Mouse (Mus musculus) cerebellum, adult 2 months (tissue): ENCODE results near the gene Pde8a. TPM values are rescaled to one million over a fixed set of nuclear protein-coding genes. Genes with fewer than 3 reads are reported as not detected.

Source experiments
- DNase-seq, 2 experiments: peaks; one replicate each; pipeline ENCODE4 v3.0.0; 2021
- H3K27ac ChIP-seq: fragments of 200-500 bp; 2 replicates; pipeline ENCODE4 v1.5.1; 2012; ENCODE audit warnings: low read length, control low read depth, inconsistent platforms; ENCODE audit not compliant: insufficient read depth
- H3K27me3 ChIP-seq: fragments of 200-500 bp; 2 replicates; pipeline ENCODE4 v1.6.1; 2012; ENCODE audit warnings: inconsistent platforms, mild to moderate bottlenecking, low read length, moderate library complexity; ENCODE audit not compliant: control insufficient read depth, insufficient read depth
- H3K4me1 ChIP-seq: fragments of 200-500 bp; 2 replicates; pipeline ENCODE4 v1.6.1; 2011; ENCODE audit warnings: low read length; ENCODE audit not compliant: control insufficient read depth, insufficient read depth
- H3K4me3 ChIP-seq: fragments of 200-500 bp; replicated peaks from 2 replicates; pipeline ENCODE3; 2011; ENCODE audit warnings: mild to moderate bottlenecking, low read depth, low read length, control low read depth; ENCODE audit not compliant: insufficient read depth
- CTCF ChIP-seq: fragments of 200-500 bp; IDR thresholded peaks from 2 replicates; pipeline ENCODE4 v1.5.1; 2011; ENCODE audit warnings: low read depth, mild to moderate bottlenecking, control low read depth, low read length, moderate library complexity, borderline replicate concordance; ENCODE audit not compliant: insufficient read depth
- POLR2A ChIP-seq: fragments of 200-500 bp; IDR thresholded peaks from 2 replicates; pipeline ENCODE4 v1.6.1; 2011; ENCODE audit warnings: low read length, control low read depth, borderline replicate concordance; ENCODE audit not compliant: insufficient read depth
- WGBS: fragments of 180-500 bp; shearing (Covaris S2); methylation state at CpG from one replicate; pipeline ENCODE4 v1.1.7; 2018; 5-methylcytosine and 5-hydroxymethylcytosine counted together
- polyA plus RNA-seq: library from polyadenylated mRNA; depleted of rRNA; stranded (reverse); fragments of >200 nt; gene quantifications from 2 replicates; pipeline ENCODE4 v1.2.3, GENCODE M21; 2012

Pde8a gene
- polyA plus RNA-seq, 1 experiment = 21.8 TPM

DNA sequence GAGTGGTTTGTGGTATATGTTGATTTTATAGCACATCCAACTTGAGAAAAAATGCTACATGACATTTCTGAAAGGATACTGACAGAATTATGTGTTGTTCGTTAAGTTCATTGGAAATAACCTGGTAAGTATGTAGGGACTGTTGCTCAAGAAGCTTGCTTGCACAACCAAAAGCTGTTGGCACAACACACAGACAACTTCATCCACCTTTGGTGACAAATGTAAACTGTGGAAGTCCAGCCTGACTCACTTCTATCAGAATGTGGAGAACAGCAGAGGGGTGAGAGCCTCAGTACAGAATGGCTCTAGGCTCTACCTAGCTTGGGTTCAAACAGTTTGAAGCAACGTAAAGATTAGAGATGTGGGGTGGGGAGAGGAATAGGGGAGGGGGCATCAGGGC, 19.3 kb downstream of the Pde8a start:
- 92% methylated on average over 2 of the region's 2 CpGs for WGBS

DNA sequence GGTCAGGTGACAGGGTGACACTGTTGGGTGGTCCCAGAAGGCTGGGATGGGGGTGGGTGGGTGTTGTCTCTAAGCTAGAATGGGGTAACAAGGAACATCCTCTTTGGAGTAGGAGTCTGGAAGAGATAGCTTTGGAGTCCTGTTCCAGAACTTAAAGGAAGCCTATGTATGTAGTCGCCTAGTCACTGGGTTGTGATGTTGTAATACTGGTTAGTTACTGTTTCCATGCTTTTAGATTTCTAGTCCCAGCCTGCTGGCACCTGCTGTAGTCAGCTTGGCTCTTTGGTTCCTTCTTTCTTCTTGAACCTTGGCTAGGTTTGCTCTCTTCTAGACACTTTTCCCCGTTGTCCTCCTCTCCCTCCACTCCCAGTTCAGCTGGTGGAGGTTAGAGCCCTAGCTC, 21.7 kb downstream of the Pde8a start:
- WGBS = 89% methylated on average over 2 of the region's 2 CpGs
- H3K27me3 ChIP-seq = no peaks in the 10 kb centered on the region

More for the DNA sequence above, 19.3 kb downstream of the Pde8a start:
- no peak overlapping the region for H3K27ac ChIP-seq
- H3K4me3 ChIP-seq = no peak overlapping the region
- H3K4me1 ChIP-seq = no peaks in the 10 kb centered on the region
- H3K27me3 ChIP-seq = no peaks in the 10 kb centered on the region
- TF ChIP-seq CTCF (no peak), POLR2A (no peak)
- no peak for DNase-seq

DNA sequence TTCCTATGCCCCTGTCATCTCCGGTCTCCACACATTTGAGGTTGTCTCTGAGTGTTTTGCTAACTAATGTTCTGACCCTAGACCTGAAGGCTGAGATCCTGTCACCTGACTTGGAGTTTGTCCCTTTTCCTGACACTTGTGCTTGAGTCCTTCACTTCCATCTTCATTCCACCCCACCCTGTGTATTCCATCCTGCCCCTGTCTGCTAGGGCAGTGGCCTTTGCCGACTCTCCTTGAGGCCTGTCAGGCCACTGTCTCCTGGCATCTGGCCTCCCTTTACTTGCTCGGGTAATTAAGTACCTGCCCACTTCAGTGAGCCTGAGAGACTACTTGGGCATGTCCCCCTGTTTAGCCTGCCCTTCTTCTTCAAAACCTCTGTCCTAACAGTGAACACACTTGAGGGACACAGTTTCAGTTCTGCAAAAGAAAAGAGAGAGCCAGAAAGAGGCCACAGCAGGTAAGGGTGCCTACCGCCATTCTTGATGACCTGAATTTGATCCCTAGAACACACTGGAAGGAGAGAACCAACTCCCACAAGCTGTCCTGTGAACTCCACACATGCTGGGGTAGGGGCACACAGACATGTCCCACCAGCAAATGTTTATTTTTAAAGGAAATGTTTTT, 22.3 kb downstream of the Pde8a start:
- no peaks in the 10 kb centered on the region for H3K4me1 ChIP-seq
- no peak overlapping the region for H3K27ac ChIP-seq
- 80% methylated on average over 4 of the region's 4 CpGs for WGBS
- no peak for DNase-seq
- H3K4me3 ChIP-seq = no peak overlapping the region
- TF ChIP-seq CTCF (no peak), POLR2A (no peak)
- no peaks in the 10 kb centered on the region for H3K27me3 ChIP-seq

More for the DNA sequence above, 21.7 kb downstream of the Pde8a start:
- Histone ChIP-seq H3K4me1 (no peaks in the 10 kb centered on the region), H3K27ac (no peak overlapping the region), H3K4me3 (no peak overlapping the region)
- TF ChIP-seq CTCF (no peak), POLR2A (no peak)
- no peak for DNase-seq

DNA sequence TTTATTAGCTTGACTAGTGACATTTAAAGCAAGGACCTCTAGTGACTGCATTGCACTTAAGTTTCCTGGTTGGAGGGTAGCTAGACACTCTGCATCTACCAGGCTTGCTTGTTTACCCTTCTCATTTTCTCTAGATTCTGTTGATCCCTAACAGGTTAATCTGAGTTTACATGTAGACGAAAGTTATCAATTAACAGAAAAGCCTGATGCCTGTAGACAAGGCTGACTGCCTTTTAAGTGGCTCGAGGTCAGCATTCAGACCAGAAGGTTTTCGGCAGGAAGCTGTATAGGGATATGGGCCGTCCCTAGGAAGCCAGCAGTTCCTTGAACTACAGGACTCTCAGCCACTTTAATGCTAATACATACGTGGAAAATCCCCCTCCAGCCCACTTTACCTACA, 30.0 kb downstream of the Pde8a start:
- no peak overlapping the region for H3K4me3 ChIP-seq
- no peak for DNase-seq
- 79% methylated on average over 5 of the region's 5 CpGs for WGBS
- TF ChIP-seq POLR2A (no peak), CTCF (no peak)
- H3K4me1 ChIP-seq = no peaks in the 10 kb centered on the region
- H3K27ac ChIP-seq = no peak overlapping the region
- no peaks in the 10 kb centered on the region for H3K27me3 ChIP-seq

DNA sequence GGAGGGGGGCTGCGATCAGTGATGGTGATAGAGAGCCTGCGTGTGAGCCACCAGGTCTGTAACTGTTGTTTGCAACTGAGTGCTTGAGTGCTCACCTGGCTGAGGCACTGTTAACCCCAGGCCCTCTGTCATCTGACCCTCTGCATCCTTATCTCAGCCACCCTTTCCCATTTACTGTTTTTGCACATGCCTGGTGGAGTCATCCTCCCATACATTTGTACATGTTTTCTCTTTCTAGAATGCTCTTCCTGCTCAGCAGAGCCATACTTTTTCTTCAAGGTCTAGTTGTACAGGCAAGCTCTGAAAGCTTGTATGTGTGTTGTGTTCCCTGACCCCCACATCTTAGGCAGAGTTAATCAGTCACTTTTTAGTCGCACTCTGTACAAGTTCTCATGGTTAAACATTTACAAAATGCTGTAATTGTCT, 36.5 kb downstream of the Pde8a start:
- Histone ChIP-seq H3K4me1 (no peaks in the 10 kb centered on the region), H3K27ac (no peak overlapping the region), H3K27me3 (no peaks in the 10 kb centered on the region), H3K4me3 (no peak overlapping the region)
- DNase-seq = no peak
- WGBS = 89% methylated on average over 3 of the region's 3 CpGs
- TF ChIP-seq CTCF = no peak
- TF ChIP-seq POLR2A = no peak

DNA sequence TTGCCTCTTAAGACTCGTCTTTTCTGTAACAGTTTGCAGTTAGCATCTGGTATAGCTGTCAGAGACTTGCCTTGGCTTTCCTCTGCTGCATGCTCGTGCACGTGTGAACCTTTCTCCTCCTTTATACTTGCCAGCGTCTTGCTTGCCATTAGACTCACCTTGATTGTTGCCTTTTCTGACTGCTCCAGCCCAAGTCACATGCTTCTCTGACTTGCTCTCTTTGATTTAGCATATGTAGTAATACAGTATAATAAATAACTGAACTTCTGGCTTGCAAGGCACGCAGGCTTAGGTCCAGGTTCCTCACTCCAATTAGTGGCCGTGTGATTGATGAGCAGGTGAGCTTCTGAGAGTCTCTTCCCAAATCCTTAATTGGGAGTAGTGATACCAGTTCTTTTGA, 37.2 kb downstream of the Pde8a start:
- TF ChIP-seq CTCF (no peak), POLR2A (no peak)
- Histone ChIP-seq H3K27ac (no peak overlapping the region), H3K27me3 (no peaks in the 10 kb centered on the region), H3K4me3 (no peak overlapping the region), H3K4me1 (no peaks in the 10 kb centered on the region)
- 78% methylated on average over 6 of the region's 6 CpGs for WGBS
- no peak for DNase-seq

DNA sequence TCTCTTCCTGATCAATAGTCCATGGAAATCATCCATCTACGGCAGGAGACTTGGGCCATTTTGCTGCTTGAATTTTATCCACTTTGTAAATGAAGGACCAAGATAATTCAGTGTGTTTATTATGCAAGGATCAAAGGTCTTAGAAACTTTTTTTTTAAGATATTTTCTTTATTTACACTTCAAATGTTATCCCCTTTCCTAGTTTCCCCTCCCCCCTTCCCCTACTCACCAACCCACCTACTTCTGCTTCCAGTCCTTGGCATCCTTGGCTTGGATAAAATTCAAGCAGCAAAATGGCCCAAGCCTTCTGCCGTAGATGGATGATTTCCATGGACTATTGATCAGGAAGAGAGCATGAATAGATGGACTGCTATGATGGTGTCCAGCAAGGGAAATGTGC, 38.1 kb downstream of the Pde8a start:
- no peak for TF ChIP-seq CTCF
- Histone ChIP-seq H3K4me1 (no peaks in the 10 kb centered on the region), H3K27ac (no peak overlapping the region), H3K27me3 (no peaks in the 10 kb centered on the region), H3K4me3 (no peak overlapping the region)
- DNase-seq = no peak
- WGBS = 41% methylated on average over 2 of the region's 2 CpGs

DNA sequence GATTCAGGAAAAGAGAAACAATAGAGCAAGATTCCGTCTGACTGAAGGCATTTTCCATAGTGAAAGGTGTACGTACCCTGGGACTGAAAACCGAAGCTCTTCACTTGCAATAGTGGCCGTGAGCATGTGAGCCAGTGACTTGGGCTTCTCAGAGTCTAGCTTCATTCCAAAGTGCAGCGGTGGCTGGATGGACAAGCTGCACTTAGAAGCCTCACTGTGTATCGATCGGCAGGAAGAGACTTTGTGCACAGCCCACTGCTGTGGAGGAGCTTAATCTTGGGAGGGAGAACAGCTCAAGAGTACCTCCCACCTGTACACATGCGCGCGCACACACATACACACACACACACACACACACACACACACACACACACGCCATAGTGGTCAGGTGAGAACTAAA, 39.9 kb downstream of the Pde8a start:
- Histone ChIP-seq H3K27me3 (no peaks in the 10 kb centered on the region), H3K27ac (no peak overlapping the region), H3K4me1 (no peaks in the 10 kb centered on the region), H3K4me3 (no peak overlapping the region)
- WGBS = 89% methylated on average over 11 of the region's 11 CpGs
- TF ChIP-seq CTCF = no peak
- no peak for TF ChIP-seq POLR2A
- DNase-seq = no peak

DNA sequence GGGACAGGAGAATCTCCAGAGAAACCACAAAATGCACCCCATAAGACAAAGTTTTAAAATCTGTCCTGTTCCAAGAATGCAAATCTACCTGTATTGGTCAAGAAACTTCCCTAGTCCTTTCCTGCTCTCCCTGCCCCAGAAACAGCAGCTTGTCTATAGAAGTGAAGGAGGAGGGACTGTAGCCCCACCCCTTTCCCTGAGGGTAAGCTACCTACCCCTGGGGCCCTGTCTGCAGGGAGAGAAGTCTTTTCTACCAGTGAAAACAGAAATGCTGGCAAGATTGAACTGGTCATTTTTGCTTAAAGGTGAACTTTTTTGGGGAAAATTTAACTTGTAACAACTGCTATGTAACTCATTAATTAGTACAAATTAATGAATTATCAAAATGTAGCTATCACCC, 41.2 kb downstream of the Pde8a start:
- Histone ChIP-seq H3K27me3 (no peaks in the 10 kb centered on the region), H3K27ac (no peak overlapping the region), H3K4me3 (no peak overlapping the region), H3K4me1 (no peaks in the 10 kb centered on the region)
- no peak for TF ChIP-seq POLR2A
- no peak for TF ChIP-seq CTCF
- DNase-seq = no peak
